28 mouse cellular contexts compared by ENCODE assay signal in genomic region chr5:135246531-135246930, GRCm38 (mm10). TPM values are rescaled to one million over a fixed set of nuclear protein-coding genes. Genes with fewer than 3 reads are reported as not detected.
DNase-seq lines count a peak whose midpoint lies in the region; ATAC-seq and TF ChIP-seq lines count a peak whose summit lies in the region.
"Had no signal": no experiment of that assay in that cellular context is flagged by ENCODE, and none has a peak within 500 bp of the region (broad histone marks: within the 10 kb centered on the region; RNA-seq: fewer than 3 reads in every experiment).

No protein-coding gene starts in this region.

- peaks cover 17% of the 10 kb centered on the region for H3K27me3 ChIP-seq in forebrain, embryonic 13.5 days
- peaks cover 3% of the 10 kb centered on the region; the same call in 1 of the 2 replicates for H3K27me3 ChIP-seq in forebrain, embryonic 15.5 days
- H3K27me3 ChIP-seq in hindbrain, embryonic 14.5 days (ENCODE audit: control insufficient read depth, insufficient read depth, low read length), result peaks cover 10% of the 10 kb centered on the region; the same call in 1 of the 2 replicates
- H3K27me3 ChIP-seq in hindbrain, postnatal 0 days (ENCODE audit: insufficient read depth, low read length), result no peaks in the 10 kb centered on the region
- H3K27me3 ChIP-seq in limb, embryonic 14.5 days (ENCODE audit: control insufficient read depth, insufficient read depth, low read length), result peaks cover 17% of the 10 kb centered on the region

- no peak for ATAC-seq in forebrain, embryonic 13.5 days
- no peak for ATAC-seq in forebrain, embryonic 15.5 days (replicated peaks)
- ATAC-seq in hindbrain, embryonic 14.5 days (ENCODE audit: low FRiP score), result no peak
- no peak for ATAC-seq in hindbrain, postnatal 0 days
- no peak for ATAC-seq in limb, embryonic 14.5 days (ENCODE audit: low FRiP score, low read depth)
- ATAC-seq: CD4-positive, CD25-positive, alpha-beta regulatory T cell, adult 4 months; intestine, postnatal 0 days; lung, postnatal 0 days; midbrain, embryonic 13.5 days had no signal

- H3K4me3 ChIP-seq in forebrain, embryonic 13.5 days, result no peak overlapping the region
- no peak overlapping the region for H3K4me3 ChIP-seq in forebrain, embryonic 15.5 days
- no peak overlapping the region for H3K4me3 ChIP-seq in hindbrain, embryonic 14.5 days (replicated peaks; ENCODE audit: low read length)
- no peak overlapping the region for H3K4me3 ChIP-seq in hindbrain, postnatal 0 days (ENCODE audit: low read length)
- H3K4me3 ChIP-seq in limb, embryonic 14.5 days (replicated peaks; ENCODE audit: low read length), result no peak overlapping the region
- H3K4me3 ChIP-seq: heart, embryonic 12.5 days; liver, embryonic 13.5 days; megakaryocyte, embryonic 14.5 days had no signal

- WGBS in forebrain, embryonic 13.5 days, result 45% methylated on average over 4 of the region's 4 CpGs
- WGBS in forebrain, embryonic 15.5 days, result 46% methylated on average over 4 of the region's 4 CpGs
- 61% methylated on average over 4 of the region's 4 CpGs for WGBS in hindbrain, embryonic 14.5 days
- WGBS in hindbrain, postnatal 0 days, result 51% methylated on average over 4 of the region's 4 CpGs
- WGBS in limb, embryonic 14.5 days, result 69% methylated on average over 4 of the region's 4 CpGs

- H3K4me1 ChIP-seq in forebrain, embryonic 13.5 days, result peaks cover 56% of the 10 kb centered on the region
- peaks cover 31% of the 10 kb centered on the region for H3K4me1 ChIP-seq in forebrain, embryonic 15.5 days
- no peaks in the 10 kb centered on the region; the same call in 1 of the 2 replicates for H3K4me1 ChIP-seq in hindbrain, embryonic 14.5 days (replicated peaks; ENCODE audit: control insufficient read depth, insufficient read depth, low read length)
- peaks cover 9% of the 10 kb centered on the region for H3K4me1 ChIP-seq in hindbrain, postnatal 0 days (ENCODE audit: insufficient read depth, low read length)
- 0 out of 2 replicates have a peak, but pooled peaks cover 2% of the 10 kb centered on the region for H3K4me1 ChIP-seq in limb, embryonic 14.5 days (ENCODE audit: control insufficient read depth, insufficient read depth, low read length)

- peak overlapping the region; percentile 97 for H3K4me2 ChIP-seq in forebrain, embryonic 13.5 days
- H3K4me2 ChIP-seq in forebrain, embryonic 15.5 days (replicated peaks), result no peak overlapping the region
- H3K4me2 ChIP-seq in hindbrain, embryonic 14.5 days (replicated peaks), result peak overlapping the region; percentile 98; the same call in 1 of the 2 replicates
- no peak overlapping the region for H3K4me2 ChIP-seq in hindbrain, postnatal 0 days (ENCODE audit: low read depth, low read length)
- peak overlapping the region; percentile 98; the same call in 1 of the 2 replicates for H3K4me2 ChIP-seq in limb, embryonic 14.5 days (replicated peaks; ENCODE audit: low read depth, low read length, severe bottlenecking)
- H3K4me2 ChIP-seq: heart, embryonic 12.5 days; liver, embryonic 13.5 days had no signal

- TF ChIP-seq POLR2A in limb, embryonic 14.5 days (IDR thresholded peaks at IDR 0.05; ENCODE audit: borderline replicate concordance, extremely low read depth, insufficient read depth, insufficient read length), result no peak

- no peaks in the 10 kb centered on the region for H3K9me3 ChIP-seq in forebrain, embryonic 13.5 days (replicated peaks)
- no peaks in the 10 kb centered on the region for H3K9me3 ChIP-seq in forebrain, embryonic 15.5 days
- no peaks in the 10 kb centered on the region for H3K9me3 ChIP-seq in hindbrain, embryonic 14.5 days (ENCODE audit: control insufficient read depth, low read length)
- H3K9me3 ChIP-seq in hindbrain, postnatal 0 days (ENCODE audit: low read length), result no peaks in the 10 kb centered on the region
- H3K9me3 ChIP-seq in limb, embryonic 14.5 days (ENCODE audit: control insufficient read depth, low read length), result no peaks in the 10 kb centered on the region
- H3K9me3 ChIP-seq: heart, embryonic 12.5 days; limb, embryonic 15.5 days; liver, embryonic 13.5 days; midbrain, embryonic 13.5 days had no signal

- TF ChIP-seq CTCF in hindbrain, postnatal 0 days (IDR thresholded peaks at IDR 0.05; ENCODE audit: low read depth), result no peak

- 0 out of 2 replicates have a peak overlapping the region, but pooled peaks have one; percentile 15 for H3K27ac ChIP-seq in forebrain, embryonic 13.5 days
- H3K27ac ChIP-seq in forebrain, embryonic 15.5 days (replicated peaks), result no peak overlapping the region
- no peak overlapping the region for H3K27ac ChIP-seq in hindbrain, embryonic 14.5 days
- no peak overlapping the region for H3K27ac ChIP-seq in hindbrain, postnatal 0 days
- H3K27ac ChIP-seq in limb, embryonic 14.5 days (replicated peaks; ENCODE audit: low read depth, low read length), result no peak overlapping the region
- H3K27ac ChIP-seq: limb, embryonic 15.5 days; liver, embryonic 13.5 days; midbrain, embryonic 13.5 days had no signal

- 0 out of 2 replicates have a peak overlapping the region, but pooled peaks have one; percentile 1 for H3K9ac ChIP-seq in forebrain, embryonic 13.5 days
- no peak overlapping the region for H3K9ac ChIP-seq in forebrain, embryonic 15.5 days (replicated peaks)
- H3K9ac ChIP-seq in hindbrain, embryonic 14.5 days, result no peak overlapping the region
- H3K9ac ChIP-seq in hindbrain, postnatal 0 days (replicated peaks; ENCODE audit: low read length), result no peak overlapping the region
- no peak overlapping the region for H3K9ac ChIP-seq in limb, embryonic 14.5 days (ENCODE audit: low read depth, low read length, severe bottlenecking)
- H3K9ac ChIP-seq: heart, embryonic 12.5 days; limb, embryonic 15.5 days; liver, embryonic 13.5 days had no signal

- DNase-seq in hindbrain, embryonic 14.5 days (ENCODE audit: low spot score), result no peak
- DNase-seq in hindbrain, postnatal 0 days (ENCODE audit: low spot score), result no peak
- peak; percentile 72 for DNase-seq in R1 (ENCODE audit: low read depth, low spot score)
- no peak for DNase-seq in limb, embryonic 14.5 days (ENCODE audit: low spot score)
- no peak for DNase-seq in adrenal gland, adult 8-10 months
- DNase-seq: adrenal gland, postnatal 10 days; cerebellum, adult 8-10 months; cerebellum, postnatal 25 days; gastrocnemius, postnatal 14 days; heart, adult 18-20 months; heart, postnatal 4 days; kidney, adult 9 months; kidney, postnatal 25 days; liver, embryonic 13.5 days; lung, adult 18-20 months; lung, postnatal 4 days; right cerebral cortex, adult 18-20 months; spleen, adult 18-20 months; thymus, postnatal 14 days had no signal

- H3K36me3 ChIP-seq in forebrain, embryonic 13.5 days (ENCODE audit: poor library complexity, severe bottlenecking), result peaks cover 63% of the 10 kb centered on the region
- peaks cover 40% of the 10 kb centered on the region for H3K36me3 ChIP-seq in forebrain, embryonic 15.5 days
- peaks cover 49% of the 10 kb centered on the region for H3K36me3 ChIP-seq in hindbrain, embryonic 14.5 days (replicated peaks; ENCODE audit: control insufficient read depth, insufficient read depth)
- H3K36me3 ChIP-seq in hindbrain, postnatal 0 days (ENCODE audit: insufficient read depth, low read length), result peaks cover 43% of the 10 kb centered on the region
- H3K36me3 ChIP-seq in limb, embryonic 14.5 days (ENCODE audit: control insufficient read depth, insufficient read depth, low read length), result peaks cover 57% of the 10 kb centered on the region

RNA-seq across cellular contexts. Expression of gene Fzd9, which starts 4.5 kb away (rescaled TPM):
- polyA plus RNA-seq in forebrain, embryonic 13.5 days (2015; fragmentation: Nextera tagmentation; extraction: Ambion mirVana), result 18.2 and 25.7 TPM in 2 replicates
- 14.3 and 17.4 TPM in 2 replicates for polyA plus RNA-seq in forebrain, embryonic 15.5 days (2015; fragmentation: Nextera tagmentation; extraction: Ambion mirVana)
- polyA plus RNA-seq in hindbrain, embryonic 14.5 days (2014; fragmentation: Nextera tagmentation; extraction: Ambion mirVana), result 14.7 and 15.9 TPM in 2 replicates
- 35.1 and 49.8 TPM in 2 replicates for total RNA-seq in hindbrain, postnatal 0 days (2014; rRNA removed)
- polyA plus RNA-seq in hindbrain, postnatal 0 days (2015; fragmentation: Nextera tagmentation; extraction: Ambion mirVana), result 18.0 TPM in 2 replicates
- 31.2 and 50.0 TPM in 2 replicates for polyA plus RNA-seq in limb, embryonic 14.5 days (2012; rRNA removed)
- polyA plus RNA-seq in limb, embryonic 14.5 days (2014; fragmentation: Nextera tagmentation; extraction: Ambion mirVana), result 19.4 and 23.1 TPM in 2 replicates
- total RNA-seq in adrenal gland, adult 8-10 months (2022), result 10 to 100 TPM in 1 of 4 experiments, 1 to 10 TPM in 3; 2.8 to 10.5 (median 6.3) TPM
- polyA plus RNA-seq: CD4-positive, CD25-positive, alpha-beta regulatory T cell, adult 4 months had no signal

RNA-seq across cellular contexts. Expression of gene Baz1b, which starts 59.5 kb away (rescaled TPM):
- 50.1 and 51.4 TPM in 2 replicates for polyA plus RNA-seq in forebrain, embryonic 13.5 days (2015; fragmentation: Nextera tagmentation; extraction: Ambion mirVana)
- 42.9 and 43.2 TPM in 2 replicates for polyA plus RNA-seq in forebrain, embryonic 15.5 days (2015; fragmentation: Nextera tagmentation; extraction: Ambion mirVana)
- 35.3 and 37.0 TPM in 2 replicates for polyA plus RNA-seq in hindbrain, embryonic 14.5 days (2014; fragmentation: Nextera tagmentation; extraction: Ambion mirVana)
- total RNA-seq in hindbrain, postnatal 0 days (2014; rRNA removed), result 35.5 and 42.9 TPM in 2 replicates
- polyA plus RNA-seq in hindbrain, postnatal 0 days (2015; fragmentation: Nextera tagmentation; extraction: Ambion mirVana), result 15.8 and 16.7 TPM in 2 replicates
- polyA plus RNA-seq in limb, embryonic 14.5 days (2012; rRNA removed), result 72.7 and 73.0 TPM in 2 replicates
- 52.3 and 58.8 TPM in 2 replicates for polyA plus RNA-seq in limb, embryonic 14.5 days (2014; fragmentation: Nextera tagmentation; extraction: Ambion mirVana)
- total RNA-seq in adrenal gland, adult 8-10 months (2022), result 100 to 1,000 TPM in 1 of 4 experiments, 10 to 100 TPM in 3; 71.4 to 118 (median 94.8) TPM

Comparison
In these comparisons a context has a peak if more than half of its experiments do, and no peak if none do; other contexts are left out.
1. H3K4me2 ChIP-seq: peak in forebrain, embryonic 13.5 days (single experiment), hindbrain, embryonic 14.5 days (single experiment) and limb, embryonic 14.5 days (single experiment); none in forebrain, embryonic 15.5 days (single experiment) and hindbrain, postnatal 0 days (single experiment).